Mouse (Mus musculus) liver, embryonic 14.5 days (tissue): ENCODE measurements around the gene Timeless.

ENCODE experiments used
- CTCF ChIP-seq: IDR thresholded peaks from 2 replicates; pipeline ENCODE4 v1.5.1; 2016; ENCODE audit warnings: antibody characterized with exemption, low read depth, control low read depth
- EP300 ChIP-seq: IDR thresholded peaks from 2 replicates; pipeline ENCODE4 v1.6.1; 2016; ENCODE audit warnings: antibody characterized with exemption, low read depth

DNA sequence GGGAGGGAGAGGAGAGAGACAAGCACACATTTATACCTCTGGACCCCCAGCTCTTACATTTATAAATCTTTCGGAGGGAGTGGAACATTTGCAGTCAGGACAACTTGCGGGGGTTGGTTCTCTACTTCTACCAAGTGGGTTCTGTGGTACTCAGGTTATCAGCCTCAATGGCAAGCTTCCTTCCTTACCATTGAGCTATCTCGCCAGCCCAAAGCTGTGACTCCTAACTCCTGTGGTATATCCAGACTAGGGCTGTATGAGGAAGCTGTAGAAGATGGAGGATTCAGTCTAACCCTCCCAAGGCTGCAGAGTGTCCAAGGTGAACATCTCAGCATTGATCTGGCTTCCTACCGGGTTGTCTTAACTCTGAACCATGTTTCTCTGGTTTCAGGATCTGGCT, 7.3 kb downstream of the Timeless start:
- no peak for TF ChIP-seq EP300
- no peak for TF ChIP-seq CTCF
